Mouse (Mus musculus) heart, adult 2 months (tissue): ENCODE data around the gene Gnao1. TPM values are rescaled to one million over a fixed set of nuclear protein-coding genes. Genes with fewer than 3 reads are reported as not detected.

Experiments
- DNase-seq, 2 experiments: peaks; one replicate each; pipeline ENCODE4 v3.0.0; 2021
- H3K27ac ChIP-seq: fragments of 200-600 bp; 2 replicates; pipeline ENCODE4 v1.8.1; 2022
- H3K27me3 ChIP-seq: fragments of 200-500 bp; 2 replicates; pipeline ENCODE4 v1.6.1; 2012; ENCODE audit warnings: mild to moderate bottlenecking, low read length, inconsistent platforms, mixed read lengths; ENCODE audit not compliant: control insufficient read depth, insufficient read depth
- H3K36me3 ChIP-seq: fragments of 200-500 bp; 2 replicates; pipeline ENCODE4 v1.6.1; 2012; ENCODE audit warnings: low read length, inconsistent platforms; ENCODE audit not compliant: control insufficient read depth, insufficient read depth
- H3K4me1 ChIP-seq: fragments of 200-500 bp; 2 replicates; pipeline ENCODE4 v1.6.1; 2011; ENCODE audit warnings: low read length; ENCODE audit not compliant: control insufficient read depth, insufficient read depth
- H3K4me3 ChIP-seq: fragments of 200-600 bp; 2 replicates; pipeline ENCODE4 v1.8.1; 2022
- H3K79me2 ChIP-seq: fragments of 200-500 bp; replicated peaks from 2 replicates; pipeline ENCODE4 v1.6.1; 2012; ENCODE audit warnings: mild to moderate bottlenecking, inconsistent platforms, low read length, moderate library complexity, mixed read lengths; ENCODE audit not compliant: control insufficient read depth, insufficient read depth
- H3K9ac ChIP-seq: fragments of 200-500 bp; 2 replicates; pipeline ENCODE4 v1.6.1; 2012; ENCODE audit warnings: low read depth, mild to moderate bottlenecking, control low read depth, inconsistent platforms, low read length, mixed read lengths
- CTCF ChIP-seq: fragments of 200-600 bp; IDR thresholded peaks from 2 replicates; pipeline ENCODE4 v1.8.1; 2022; ENCODE audit warnings: antibody characterized with exemption, mild to moderate bottlenecking, moderate library complexity
- EP300 ChIP-seq: fragments of 200-500 bp; IDR thresholded peaks from 2 replicates; pipeline ENCODE4 v1.6.1; 2011; ENCODE audit warnings: low read depth, low read length, control low read depth; ENCODE audit not compliant: insufficient read depth
- POLR2A ChIP-seq: fragments of 200-500 bp; IDR thresholded peaks from 2 replicates; pipeline ENCODE4 v1.6.1; 2011; ENCODE audit warnings: mild to moderate bottlenecking, low read depth, low read length, control low read depth; ENCODE audit not compliant: insufficient read depth
- WGBS: fragments of 180-500 bp; shearing (Covaris S2); methylation state at CpG from one replicate; pipeline ENCODE4 v1.1.7; 2018; 5-methylcytosine and 5-hydroxymethylcytosine counted together
- intact Hi-C: fragments of 180-260 bp; cut with DNase I; formaldehyde crosslinking; loops from one replicate; pipeline ENCODE4 v1.15.1; 2025
- polyA plus RNA-seq: library from polyadenylated mRNA; depleted of rRNA; stranded (reverse); fragments of >200 nt; gene quantifications from 2 replicates; pipeline ENCODE4 v1.2.3, GENCODE M21; 2012
- total RNA-seq, 2 experiments: library from RNA; stranded (reverse); gene quantifications; 2 replicates each; pipeline ENCODE4 v1.2.3; 2021

The Gnao1 gene
- total and polyA plus RNA-seq, 3 experiments: 22.4 to 28.3 (median 23.7) TPM

DNA sequence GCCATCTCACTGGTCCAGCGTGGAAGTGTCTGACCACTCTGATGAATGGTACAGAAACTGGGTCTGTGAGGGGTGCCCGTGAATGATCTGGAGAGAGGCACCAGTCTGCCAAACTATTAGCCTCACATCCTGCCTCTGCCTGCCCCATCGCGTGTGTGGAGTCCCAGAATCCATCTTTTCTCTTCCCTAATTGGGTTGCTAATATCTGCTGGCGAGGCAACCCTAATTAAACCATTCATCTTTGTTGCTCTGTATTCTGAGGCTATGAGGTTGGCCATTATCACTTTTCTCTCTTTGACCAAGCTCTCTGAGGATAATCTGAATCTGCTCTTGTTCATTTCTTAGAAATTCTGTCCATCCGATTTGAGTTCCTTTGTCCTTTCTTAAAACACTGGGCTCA lies 121.6 kb downstream of the Gnao1 start:
- Histone ChIP-seq H3K27me3 (no peaks in the 10 kb centered on the region), H3K79me2 (no peaks in the 10 kb centered on the region), H3K9ac (no peak overlapping the region), H3K27ac (no peak overlapping the region), H3K4me3 (no peak overlapping the region), H3K4me1 (no peaks in the 10 kb centered on the region), H3K36me3 (no peaks in the 10 kb centered on the region)
- no peak for DNase-seq
- intact Hi-C loops: loop anchor here (5.0 kb wide), 2 partner anchors 119 to 339 kb away; no protein-coding TSS in a partner anchor
- TF ChIP-seq CTCF (no peak), POLR2A (no peak)
- WGBS: 89% methylated on average over 6 of the region's 6 CpGs

GRCm38 (mm10) chr8:93932873-93933272 lies 123.1 kb downstream of the Gnao1 start:
- Histone ChIP-seq H3K27me3 (no peaks in the 10 kb centered on the region), H3K4me1 (no peaks in the 10 kb centered on the region), H3K36me3 (no peaks in the 10 kb centered on the region), H3K79me2 (no peaks in the 10 kb centered on the region), H3K27ac (no peak overlapping the region), H3K9ac (no peak overlapping the region), H3K4me3 (no peak overlapping the region)
- WGBS: 14% methylated on average over 6 of the region's 6 CpGs
- intact Hi-C loops: loop anchor here (1.0 to 5.0 kb wide), 4 partner anchors 92 to 341 kb away; no protein-coding TSS in a partner anchor
- TF ChIP-seq EP300 (peak; percentile 79; the same call in 1 of the 2 replicates), POLR2A (no peak), CTCF (peak; percentile 98)
- peak; percentile 73 to 86 for DNase-seq

GRCm38 (mm10) chr8:93933288-93933687 lies 123.5 kb downstream of the Gnao1 start:
- no peak overlapping the region for H3K4me3 ChIP-seq
- no peak overlapping the region for H3K9ac ChIP-seq
- 74% methylated on average over 2 of the region's 2 CpGs for WGBS
- TF ChIP-seq CTCF (no peak), POLR2A (no peak), EP300 (no peak)
- intact Hi-C loops: loop anchor here (1.0 to 5.0 kb wide), 4 partner anchors 92 to 341 kb away; no protein-coding TSS in a partner anchor
- no peak overlapping the region for H3K27ac ChIP-seq
- H3K79me2 ChIP-seq: no peaks in the 10 kb centered on the region
- no peak for DNase-seq
- no peaks in the 10 kb centered on the region for H3K36me3 ChIP-seq
- no peaks in the 10 kb centered on the region; the same call in 1 of the 2 replicates for H3K4me1 ChIP-seq
- no peaks in the 10 kb centered on the region for H3K27me3 ChIP-seq

DNA sequence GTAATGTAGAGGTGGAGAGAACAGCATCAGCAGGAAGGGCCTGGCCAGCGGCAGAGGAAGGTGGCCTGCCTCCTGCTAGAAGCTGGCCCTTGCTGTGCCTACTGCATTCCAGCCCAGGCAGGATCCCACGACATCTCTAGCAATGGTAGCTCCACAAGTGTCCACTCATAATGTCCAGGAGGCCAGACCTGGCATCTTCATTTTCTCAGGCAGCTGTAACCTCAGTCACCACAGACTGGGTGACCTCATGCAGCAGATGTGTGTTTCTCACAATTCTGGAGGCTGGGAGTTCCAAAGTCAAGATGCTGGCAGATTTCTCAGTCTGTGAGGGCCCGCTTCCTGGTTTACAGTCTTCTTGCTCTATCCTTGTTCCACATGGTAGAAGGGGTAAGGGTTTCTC lies 128.4 kb downstream of the Gnao1 start:
- DNase-seq: peak in 1 of 2 experiments; percentile 13
- intact Hi-C loops: no loop called here
- no peaks in the 10 kb centered on the region for H3K27me3 ChIP-seq

GRCm38 (mm10) chr8:93940542-93941423 lies 131.0 kb downstream of the Gnao1 start:
- Histone ChIP-seq H3K36me3 (no peaks in the 10 kb centered on the region), H3K27ac (no peak overlapping the region), H3K9ac (no peak overlapping the region), H3K4me3 (no peak overlapping the region), H3K79me2 (no peaks in the 10 kb centered on the region), H3K27me3 (no peaks in the 10 kb centered on the region), H3K4me1 (peaks cover 9% of the 10 kb centered on the region)
- 29% methylated on average over 11 of the region's 11 CpGs for WGBS
- TF ChIP-seq POLR2A: no peak
- TF ChIP-seq CTCF: no peak
- no peak for TF ChIP-seq EP300
- DNase-seq: no peak
- intact Hi-C loops: no loop called here

More for the DNA sequence above, 128.4 kb downstream of the Gnao1 start:
- H3K4me3 ChIP-seq: no peak overlapping the region
- WGBS: 69% methylated on average over 3 of the region's 3 CpGs
- no peak for TF ChIP-seq POLR2A
- TF ChIP-seq EP300: no peak
- no peak for TF ChIP-seq CTCF
- peaks cover 9% of the 10 kb centered on the region for H3K4me1 ChIP-seq
- no peak overlapping the region for H3K9ac ChIP-seq
- no peak overlapping the region for H3K27ac ChIP-seq
- no peaks in the 10 kb centered on the region for H3K79me2 ChIP-seq
- no peaks in the 10 kb centered on the region for H3K36me3 ChIP-seq

GRCm38 (mm10) chr8:93941636-93942054 lies 131.9 kb downstream of the Gnao1 start:
- intact Hi-C loops: no loop called here
- no peak overlapping the region for H3K27ac ChIP-seq
- TF ChIP-seq CTCF (peak; percentile 43), POLR2A (no peak)

More at GRCm38 (mm10) chr8:93941636-93942054, 131.9 kb downstream of the Gnao1 start:
- H3K9ac ChIP-seq: no peak overlapping the region
- H3K79me2 ChIP-seq: no peaks in the 10 kb centered on the region
- DNase-seq: no peak
- H3K27me3 ChIP-seq: no peaks in the 10 kb centered on the region
- H3K4me3 ChIP-seq: no peak overlapping the region
- WGBS: 35% methylated on average over 4 of the region's 4 CpGs
- no peaks in the 10 kb centered on the region for H3K36me3 ChIP-seq
- peaks cover 9% of the 10 kb centered on the region for H3K4me1 ChIP-seq
